Mouse (Mus musculus) intestine, postnatal 0 days (tissue): ENCODE measurements around the gene Btg1-ps2. TPM values are rescaled to one million over a fixed set of nuclear protein-coding genes. Genes with fewer than 3 reads are reported as not detected.

Source experiments
- ATAC-seq: fragments of 200-750 bp; cut with Nextera tagmentation; 2 replicates; pipeline ENCODE4 v1.8.0; 2017; ENCODE audit warnings: mild to moderate bottlenecking, moderate TSS enrichment, moderate library complexity
- H3K27ac ChIP-seq: fragments of 300-500 bp; sonication (generic); 2 replicates; pipeline ENCODE4 v1.5.1; 2014; ENCODE audit warnings: mild to moderate bottlenecking, low read depth, low read length, moderate library complexity
- H3K27me3 ChIP-seq: fragments of 300-500 bp; sonication (generic); replicated peaks from 2 replicates; pipeline ENCODE4 v1.6.1; 2014; ENCODE audit warnings: low read length, mixed read lengths; ENCODE audit not compliant: control insufficient read depth, insufficient read depth
- H3K36me3 ChIP-seq: fragments of 300-500 bp; sonication (generic); 2 replicates; pipeline ENCODE4 v1.6.1; 2014; ENCODE audit warnings: mild to moderate bottlenecking, moderate library complexity; ENCODE audit not compliant: control insufficient read depth, insufficient read depth
- H3K4me1 ChIP-seq: fragments of 300-500 bp; sonication (generic); replicated peaks from 2 replicates; pipeline ENCODE4 v1.6.1; 2014; ENCODE audit warnings: antibody characterized with exemption, low read length, mixed read lengths; ENCODE audit not compliant: control insufficient read depth, insufficient read depth
- H3K4me2 ChIP-seq: fragments of 300-500 bp; sonication (generic); replicated peaks from 2 replicates; pipeline ENCODE4 v1.6.1; 2014; ENCODE audit warnings: low read depth, mild to moderate bottlenecking, moderate library complexity
- H3K4me3 ChIP-seq: fragments of 300-500 bp; sonication (generic); 2 replicates; pipeline ENCODE4 v1.5.1; 2014; ENCODE audit warnings: low read depth, low read length
- H3K9ac ChIP-seq: fragments of 300-500 bp; sonication (generic); 2 replicates; pipeline ENCODE4 v1.6.1; 2014; ENCODE audit warnings: mild to moderate bottlenecking, low read depth, low read length
- H3K9me3 ChIP-seq: fragments of 300-500 bp; sonication (generic); 2 replicates; pipeline ENCODE4 v1.6.1; 2016; ENCODE audit warnings: mixed run types; ENCODE audit not compliant: control insufficient read depth
- CTCF ChIP-seq: sonication (generic); IDR thresholded peaks from 2 replicates; pipeline ENCODE4 v1.5.1; 2016; ENCODE audit warnings: low read depth, mild to moderate bottlenecking, control low read depth, antibody characterized with exemption, moderate library complexity
- WGBS: fragments of 180-500 bp; shearing (Covaris S2); extraction: QIAGEN DNeasy Blood & Tissue Kit; methylation state at CpG from one replicate; pipeline ENCODE4 v1.1.7; 2014; 5-methylcytosine and 5-hydroxymethylcytosine counted together
- polyA plus RNA-seq: library from polyadenylated mRNA; unstranded; fragments of >200 nt; fragmentation: Nextera tagmentation; extraction: Ambion mirVana; gene quantifications from 2 replicates; pipeline ENCODE4 v1.2.1, GENCODE M21; 2015

Btg1-ps2 gene
- polyA plus RNA-seq, 1 experiment from 2014 or later, result not detected

- no peaks in the 10 kb centered on the region for H3K36me3 ChIP-seq
- 51% methylated on average over 2 of the region's 2 CpGs for WGBS
- no peaks in the 10 kb centered on the region for H3K4me1 ChIP-seq
- no peak overlapping the region for H3K9ac ChIP-seq
- no peaks in the 10 kb centered on the region for H3K27me3 ChIP-seq
- no peak overlapping the region for H3K27ac ChIP-seq
- H3K9me3 ChIP-seq, result no peaks in the 10 kb centered on the region
- TF ChIP-seq CTCF, result no peak
- ATAC-seq, result no peak
- no peak overlapping the region for H3K4me3 ChIP-seq
- no peak overlapping the region for H3K4me2 ChIP-seq
These were observed 34.2 kb downstream of the Btg1-ps2 start for GRCm38 (mm10) chrX:38008756-38009155.

Other genes with a start within 250 kb of the Btg1-ps2 start
- gene Rhox5, start 238.3 kb downstream of the Btg1-ps2 start, polyA plus RNA-seq, result 0.51 and 0.85 TPM in 2 replicates
- gene Rhox6, start 216.2 kb downstream of the Btg1-ps2 start, polyA plus RNA-seq, result not detected in 2 replicates
- not detected in 2 replicates for gene Rhox7a, start 211.4 kb downstream of the Btg1-ps2 start, polyA plus RNA-seq
- gene Rhox8, start 164.2 kb downstream of the Btg1-ps2 start, polyA plus RNA-seq, result not detected in 2 replicates
- not detected in 2 replicates for gene Rhox7b, start 145.9 kb downstream of the Btg1-ps2 start, polyA plus RNA-seq
- gene Rhox9, start 141.3 kb downstream of the Btg1-ps2 start, polyA plus RNA-seq, result not detected in 2 replicates
- not detected in 2 replicates for gene Btg1-ps1, start 24.3 kb downstream of the Btg1-ps2 start, polyA plus RNA-seq
- gene Rhox10, start 23.4 kb upstream of the Btg1-ps2 start, polyA plus RNA-seq, result not detected in 2 replicates
- not detected in 2 replicates for gene Rhox11, start 42.0 kb upstream of the Btg1-ps2 start, polyA plus RNA-seq
- not detected in 2 replicates for gene Rhox12, start 67.8 kb upstream of the Btg1-ps2 start, polyA plus RNA-seq
- gene Rhox13, start 78.1 kb upstream of the Btg1-ps2 start, polyA plus RNA-seq, result not detected in 2 replicates
- gene Zbtb33, start 146.7 kb upstream of the Btg1-ps2 start, polyA plus RNA-seq, result 2.7 and 2.8 TPM in 2 replicates
- gene Tmem255a, start 209.3 kb upstream of the Btg1-ps2 start, polyA plus RNA-seq, result 7.6 and 8.7 TPM in 2 replicates